Mouse (Mus musculus): ENCODE results near the gene Psmg3.

The Psmg3 gene

DNA sequence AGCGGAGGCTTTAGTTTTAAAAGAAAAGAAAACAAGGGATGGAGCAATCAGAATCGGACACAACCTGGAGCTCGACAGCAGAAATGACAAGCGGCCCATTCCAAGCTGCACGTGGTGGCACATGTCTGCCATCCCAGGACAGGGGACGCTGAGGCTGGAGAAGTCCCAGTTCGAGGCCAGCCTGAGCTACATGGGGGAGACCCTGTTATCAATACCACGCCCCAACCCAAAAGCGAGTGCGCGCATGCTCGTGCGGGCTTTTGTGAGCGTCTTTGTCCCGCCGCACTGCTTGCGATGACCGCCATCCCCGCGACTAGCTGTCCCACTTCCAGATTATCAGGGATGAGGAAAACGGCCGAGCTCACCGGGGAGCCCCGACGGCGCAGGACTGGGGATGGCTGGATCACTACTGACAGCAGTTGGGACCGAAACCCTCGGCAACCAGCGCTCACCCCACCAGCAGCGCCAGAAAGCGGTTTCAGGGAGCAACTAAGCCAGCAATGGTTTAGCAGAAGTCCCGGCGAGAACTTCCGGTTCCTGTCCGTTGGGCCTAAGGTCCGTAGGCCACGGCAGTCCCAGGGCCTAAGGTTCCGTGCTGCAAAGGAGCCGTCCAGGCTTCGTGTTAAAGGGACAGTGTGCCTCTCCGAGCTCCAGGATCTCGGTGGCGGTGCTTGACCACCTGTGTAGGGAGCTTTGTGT lies at the start of gene Psmg3, which contains the start of gene Gm26938:
TSS of gene Psmg3 (minus strand) at position 529 of the 699 bp plus-strand sequence.
TSS of gene Gm26938 (minus strand) at position 51 of the 699 bp plus-strand sequence.
- DNase-seq (ENCODE audit: low read depth, low spot score), result peak; percentile 83

DNA sequence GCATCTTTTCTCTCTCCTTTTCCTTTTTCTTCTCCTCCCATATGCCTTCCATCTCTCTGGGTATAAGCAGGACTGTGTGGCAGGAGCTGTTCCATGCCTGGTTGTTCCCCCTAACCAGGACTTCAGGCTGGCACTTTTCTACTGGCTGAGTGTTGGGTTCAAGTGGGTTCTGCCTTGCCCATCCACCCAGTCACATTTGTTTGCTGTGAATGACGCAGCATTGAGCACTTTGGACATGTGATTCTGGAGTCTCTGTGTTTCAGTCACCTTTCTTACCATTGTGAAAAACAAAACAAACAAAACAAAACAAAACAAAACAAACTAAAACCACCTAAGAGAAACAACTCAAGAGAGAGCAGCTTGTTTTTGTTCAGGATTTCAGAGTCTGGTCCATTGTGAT lies 44.8 kb upstream of the Psmg3 start:
- no peak for DNase-seq (ENCODE audit: low read depth, low spot score)

DNA sequence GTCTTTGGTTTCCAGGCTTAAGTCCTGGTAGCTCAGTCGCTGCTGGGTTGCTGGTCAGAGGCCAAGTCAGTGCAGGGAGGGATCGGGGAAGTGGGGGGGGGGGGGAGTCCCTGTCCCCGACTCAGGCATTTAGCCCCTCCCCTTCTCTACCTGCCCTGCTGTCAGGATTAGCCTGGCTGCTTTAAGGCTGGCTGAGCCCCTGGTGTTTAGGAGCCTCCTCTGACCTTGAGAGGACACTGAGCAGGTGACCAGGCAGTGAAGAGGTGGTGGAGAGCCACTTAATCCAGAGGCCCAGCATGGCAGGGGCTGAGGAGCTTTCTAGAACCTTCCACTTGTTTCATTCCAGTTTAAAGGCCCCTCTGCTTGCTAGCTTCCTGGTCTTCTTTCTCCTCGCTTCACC lies 44.2 kb upstream of the Psmg3 start:
- DNase-seq (ENCODE audit: low read depth, low spot score), result no peak

DNA sequence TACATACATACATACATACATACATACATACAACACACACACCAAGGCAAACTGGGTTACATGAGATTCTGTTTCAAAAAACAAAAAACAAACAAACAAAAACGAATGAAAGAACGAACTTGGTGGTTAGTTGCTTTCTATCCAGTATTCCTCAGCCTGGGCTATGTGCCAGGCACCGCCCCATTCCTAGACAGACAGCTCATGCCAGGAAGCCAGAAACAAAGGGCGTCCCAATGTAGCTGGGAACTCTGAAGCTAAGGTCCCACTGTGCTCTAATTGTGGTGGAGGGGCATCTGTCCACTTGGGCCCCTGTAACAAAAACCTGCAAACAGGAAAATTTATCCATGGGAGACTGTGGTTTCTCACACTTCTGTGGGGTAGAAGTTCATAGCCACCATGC lies 36.1 kb upstream of the Psmg3 start:
- no peak for DNase-seq (ENCODE audit: low read depth, low spot score)

DNA sequence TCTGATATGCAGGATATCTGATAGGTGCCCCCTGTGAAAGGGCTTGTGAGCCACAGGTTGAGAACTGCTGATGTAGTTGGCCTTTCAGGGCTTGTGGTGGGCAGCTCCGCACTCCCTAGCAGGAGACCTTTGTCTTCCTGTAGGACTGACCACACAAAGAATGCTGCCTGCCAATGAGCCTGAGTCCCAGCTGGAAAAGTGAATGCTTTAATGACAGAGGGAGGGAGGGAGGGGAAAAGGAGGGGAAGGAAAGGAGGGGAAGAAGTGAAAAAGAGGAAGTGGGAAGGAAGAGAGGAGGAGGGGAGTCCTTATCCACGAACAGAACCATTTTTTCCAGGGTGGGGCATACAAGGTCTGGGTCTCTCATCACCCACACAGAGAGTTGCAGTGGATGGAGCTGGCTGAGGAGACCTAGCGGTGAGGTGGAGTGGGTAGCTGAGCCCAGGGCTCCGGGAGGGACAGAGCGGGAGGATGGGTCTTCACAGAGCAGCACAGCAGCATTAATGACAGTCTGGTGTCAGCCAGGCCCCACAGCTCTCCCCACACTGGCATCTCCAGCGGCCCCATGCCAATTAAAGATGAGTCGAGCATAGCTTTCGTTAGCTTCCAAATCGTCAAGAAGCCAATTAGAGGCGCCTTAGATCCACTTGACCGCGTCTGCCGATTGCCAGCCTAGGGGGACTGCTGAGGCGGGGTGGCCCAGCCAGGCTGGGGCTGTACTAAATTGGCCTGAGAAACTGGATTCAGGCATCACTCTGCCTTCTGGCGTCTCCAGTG lies 33.8 kb upstream of the Psmg3 start:
- no peak for DNase-seq (ENCODE audit: low read depth, low spot score)

DNA sequence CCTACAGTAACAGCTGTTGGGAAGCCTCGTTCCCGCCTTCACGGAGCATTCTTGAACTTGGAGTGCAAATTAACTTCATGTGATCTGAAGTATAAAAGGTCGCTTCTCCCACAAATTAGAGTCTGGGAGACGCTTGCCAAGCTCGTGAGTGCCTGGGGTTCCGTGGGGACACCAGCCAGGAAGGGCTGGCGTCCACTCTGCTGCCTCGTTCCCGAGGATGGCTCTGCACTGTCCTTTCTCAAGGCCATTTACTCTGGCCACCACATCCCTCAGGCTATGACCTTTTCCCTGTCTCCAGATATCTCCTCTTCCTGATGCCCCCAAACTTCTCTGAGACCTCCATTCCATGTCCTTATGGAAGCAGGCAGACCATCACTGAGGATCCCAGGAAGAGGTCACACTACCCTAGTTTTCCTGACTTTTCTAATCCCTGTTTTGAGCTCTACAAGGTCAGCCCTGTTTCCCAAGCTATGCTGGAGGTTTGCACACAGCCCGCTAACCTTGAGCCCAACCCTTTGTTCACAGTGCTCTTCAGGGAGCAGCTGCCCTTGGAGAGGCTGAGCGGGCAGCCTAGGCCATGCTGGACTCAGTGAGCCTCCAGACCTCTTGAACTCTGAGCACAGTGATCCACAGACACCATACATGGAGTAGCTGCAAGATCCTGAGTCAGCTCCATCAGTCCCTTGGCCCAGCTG lies 23.1 kb upstream of the Psmg3 start:
- DNase-seq (ENCODE audit: low read depth, low spot score), result no peak

DNA sequence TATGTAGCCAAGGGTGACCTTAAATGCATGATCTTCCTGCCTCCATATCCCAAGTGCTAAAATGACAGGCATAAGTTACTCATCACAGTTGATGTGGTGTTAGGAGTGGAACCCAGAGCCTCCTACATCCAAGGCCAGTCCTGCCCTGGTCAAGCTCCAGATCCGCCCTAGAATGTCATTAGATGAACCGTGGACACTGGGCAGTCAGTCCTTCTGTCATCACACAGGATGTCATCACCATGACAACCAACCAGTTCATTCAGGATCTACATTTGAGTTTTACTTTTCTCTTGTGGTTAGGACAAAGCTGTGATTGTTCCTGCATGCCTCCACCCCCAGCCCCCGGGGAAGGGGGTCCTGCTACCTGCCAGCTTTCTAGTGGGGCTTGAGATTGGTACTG lies 12.5 kb upstream of the Psmg3 start:
- DNase-seq (ENCODE audit: low read depth, low spot score), result no peak

DNA sequence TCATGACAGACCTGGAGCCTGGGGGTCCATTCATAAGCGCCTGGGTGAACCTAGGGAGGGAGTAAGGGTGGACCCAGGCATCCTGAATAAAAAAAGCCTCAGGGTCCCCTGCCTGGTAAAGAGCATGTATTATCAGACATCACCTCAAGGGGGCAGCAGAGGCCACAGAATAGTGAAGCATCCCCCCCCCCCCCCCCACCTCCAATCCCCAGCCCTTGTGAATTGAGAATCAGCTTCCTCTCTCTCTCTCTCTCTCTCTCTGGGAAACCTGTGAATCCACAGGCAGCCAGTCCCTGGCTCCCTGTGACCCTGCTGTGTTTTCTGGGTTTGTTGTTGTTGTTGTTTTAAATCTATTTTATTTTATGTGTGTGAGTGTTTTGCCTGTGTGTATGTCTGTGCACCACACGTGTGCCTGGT lies 11.8 kb upstream of the Psmg3 start:
- peak; percentile 56 for DNase-seq (ENCODE audit: low read depth, low spot score)

DNA sequence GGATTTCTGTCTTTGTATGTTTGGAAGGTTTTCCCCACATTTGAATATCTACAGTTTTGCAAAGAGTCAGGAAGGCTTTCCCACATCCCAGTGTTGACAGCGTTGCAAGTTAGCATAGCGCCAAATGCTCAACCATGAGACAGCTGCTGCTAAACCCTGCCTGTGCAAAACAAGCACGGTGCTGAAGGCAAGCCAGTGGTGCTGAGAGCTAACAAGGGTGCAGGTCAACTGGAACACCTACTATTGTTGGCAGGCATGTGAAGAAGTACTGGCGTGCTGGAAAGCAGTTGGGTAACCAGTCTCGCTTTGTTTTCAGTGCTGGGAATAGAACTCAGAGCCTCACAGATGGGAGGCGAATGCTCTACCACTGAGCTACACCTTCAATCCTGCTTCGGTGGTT lies 9.0 kb upstream of the Psmg3 start:
- DNase-seq (ENCODE audit: low read depth, low spot score), result no peak

DNA sequence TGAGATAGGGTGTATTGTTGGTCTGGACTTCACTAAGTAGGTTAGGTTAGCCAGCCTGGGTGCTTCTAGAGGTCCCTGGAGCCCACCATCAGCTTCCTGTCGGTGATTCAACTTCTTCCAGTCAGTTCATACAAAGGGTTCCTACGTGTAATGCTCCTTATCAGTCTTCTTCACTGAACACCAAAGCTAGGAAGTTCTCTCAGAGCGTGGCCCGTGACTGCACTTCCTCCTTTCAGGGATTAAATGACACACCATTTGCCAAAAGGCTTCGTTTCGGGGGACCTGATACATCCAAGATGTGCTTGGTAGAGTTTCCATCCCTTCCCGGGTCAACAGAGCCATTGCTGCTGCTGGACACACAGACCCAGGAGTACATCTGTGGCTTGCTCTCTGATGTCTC lies 5.4 kb upstream of the Psmg3 start:
- DNase-seq (ENCODE audit: low read depth, low spot score), result no peak

DNA sequence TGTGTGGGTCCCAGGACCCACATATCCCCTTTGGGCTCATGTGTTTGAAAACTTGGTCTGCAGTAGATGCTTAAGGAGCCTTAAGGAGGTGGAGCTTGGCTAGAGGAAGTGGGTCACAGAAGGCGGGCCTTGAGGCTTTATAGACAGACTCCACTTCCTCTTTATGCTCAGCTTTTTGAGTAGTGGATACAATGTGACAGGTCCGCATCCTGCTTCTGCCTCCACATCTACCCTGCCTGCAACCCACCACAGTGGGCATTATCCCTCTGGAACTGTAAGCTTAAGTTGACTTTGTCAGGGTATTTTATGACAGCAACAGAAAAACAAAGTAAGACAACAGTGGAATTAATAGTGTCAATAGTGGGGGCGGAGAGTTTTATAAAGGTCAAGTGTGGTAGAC lies 4.0 kb upstream of the Psmg3 start:
- DNase-seq (ENCODE audit: low read depth, low spot score), result no peak

DNA sequence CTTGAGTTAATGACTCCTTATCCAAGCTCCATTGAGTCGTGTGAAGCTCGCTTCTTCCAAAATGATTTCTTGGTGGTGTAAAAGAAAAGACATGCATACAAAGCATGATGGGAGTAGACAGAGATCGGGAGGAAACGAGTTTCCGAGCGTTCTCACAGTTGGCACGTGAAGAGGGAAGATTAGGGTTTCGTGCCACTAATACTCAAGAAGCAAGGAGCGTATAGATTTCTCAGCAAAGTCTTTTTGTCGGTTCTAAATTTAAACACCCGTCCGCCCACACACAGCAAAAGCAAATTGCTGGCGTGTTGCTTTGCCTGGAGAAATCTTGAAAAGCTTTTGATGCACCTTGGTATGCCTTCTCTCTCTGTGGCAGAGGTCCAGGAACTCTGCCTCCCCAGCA lies 2.7 kb upstream of the Psmg3 start:
- DNase-seq (ENCODE audit: low read depth, low spot score), result no peak

DNA sequence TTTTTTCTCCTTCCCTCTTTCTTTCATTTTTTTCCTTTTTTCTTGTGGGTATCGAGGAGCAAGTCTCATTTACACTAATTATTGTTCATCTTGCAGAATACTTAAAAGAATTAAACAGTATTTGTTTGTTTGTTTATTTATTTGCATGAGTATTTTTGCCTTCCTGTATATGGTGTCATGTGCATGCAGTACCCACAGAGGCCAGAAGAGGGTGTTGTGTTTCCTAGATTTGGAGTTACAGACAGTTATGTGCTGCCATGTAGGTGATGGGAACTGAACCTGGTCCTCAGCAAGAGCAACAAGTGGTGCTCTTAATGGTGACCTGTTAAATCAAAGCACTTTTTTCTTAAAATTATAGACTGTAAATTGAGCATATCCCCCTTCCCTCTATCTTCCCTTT lies 908 bp upstream of the Psmg3 start:
- no peak for DNase-seq (ENCODE audit: low read depth, low spot score)

DNA sequence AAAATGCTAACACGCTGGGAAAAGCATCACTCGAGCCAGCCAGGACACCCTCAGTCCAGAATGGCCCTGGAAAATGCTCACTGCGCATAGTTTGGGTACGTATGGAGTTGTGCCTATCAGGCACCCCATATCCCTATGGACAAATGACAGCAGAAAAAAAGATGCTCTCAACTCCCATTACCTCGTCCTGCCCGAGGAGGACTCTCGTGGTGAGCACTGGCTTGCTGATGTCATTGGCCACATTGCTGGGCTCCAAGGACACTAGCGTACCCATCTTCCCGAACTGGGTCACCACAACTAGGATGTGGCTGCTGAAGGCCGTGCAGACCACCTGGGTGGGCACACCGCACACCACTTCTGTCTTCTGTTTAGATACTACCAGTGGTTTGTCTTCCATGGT lies 738 bp downstream of the Psmg3 start:
- DNase-seq (ENCODE audit: low read depth, low spot score), result no peak

DNA sequence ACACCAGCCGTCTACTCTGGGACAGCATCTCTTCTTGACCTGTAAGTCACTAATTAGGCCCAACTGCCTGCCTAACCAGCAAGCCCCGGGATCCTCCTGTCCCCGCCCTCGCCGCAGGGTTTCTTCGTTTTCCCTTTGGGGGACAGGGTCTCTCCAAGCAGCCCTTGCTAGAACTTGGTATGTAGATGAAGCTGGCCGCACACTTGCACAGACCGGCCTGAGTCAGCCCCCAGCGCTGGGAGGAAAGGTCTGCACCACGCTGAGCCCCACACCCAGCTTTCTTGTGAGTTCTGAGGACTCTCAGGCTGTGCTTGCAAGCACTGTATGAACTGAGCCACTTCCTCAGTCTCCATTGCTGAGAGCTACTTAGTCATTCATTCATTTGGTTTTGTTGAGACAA lies 2.2 kb downstream of the Psmg3 start:
- DNase-seq (ENCODE audit: low read depth, low spot score), result no peak

DNA sequence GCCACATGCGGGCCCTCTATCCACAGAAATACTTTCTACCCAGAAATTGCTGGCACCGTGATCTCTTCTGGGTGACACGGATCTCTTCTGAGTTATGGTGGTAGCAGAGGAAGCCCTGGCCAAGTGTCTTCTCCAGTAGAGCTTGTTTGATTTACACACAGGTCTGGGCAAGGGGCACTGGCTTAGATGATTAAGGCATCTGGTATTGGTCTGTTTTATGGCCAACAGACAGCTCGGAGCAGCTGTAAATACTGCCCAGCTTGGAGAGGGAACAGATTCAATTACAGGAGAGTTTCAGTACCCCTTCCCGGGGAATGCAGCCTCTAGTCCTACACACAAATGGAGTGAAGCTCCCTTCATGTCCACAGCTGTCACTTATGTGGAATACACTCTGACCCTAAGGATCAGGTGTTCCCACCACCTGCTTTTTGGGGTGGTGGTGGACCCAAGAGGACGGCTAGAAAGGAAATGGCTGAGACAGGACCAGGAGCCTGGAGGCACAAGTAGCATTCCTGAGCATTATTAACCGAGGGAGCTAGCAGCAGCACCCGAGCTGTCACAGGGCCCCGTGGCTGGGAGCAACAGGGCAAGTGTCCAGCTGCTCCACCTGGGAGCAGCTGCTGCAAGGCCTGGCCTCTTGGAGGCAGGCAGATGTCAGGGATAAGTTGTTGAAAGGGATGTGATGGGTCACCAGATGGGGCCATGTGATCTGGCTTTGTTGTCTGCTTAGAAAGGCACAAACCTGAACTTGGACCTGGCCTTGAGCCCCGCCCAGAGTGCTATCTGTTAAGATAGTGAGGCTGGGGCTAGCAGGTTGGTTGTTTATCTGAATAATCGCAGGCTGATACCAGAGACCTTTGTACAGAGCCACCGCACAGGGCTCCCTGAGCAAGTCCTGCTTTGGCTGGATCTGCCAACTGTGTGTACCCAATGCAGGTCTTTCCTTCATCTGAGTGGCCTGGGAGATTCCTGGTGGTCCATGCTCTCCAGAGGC lies 4.9 kb downstream of the Psmg3 start:
- DNase-seq (ENCODE audit: low read depth, low spot score), result no peak

DNA sequence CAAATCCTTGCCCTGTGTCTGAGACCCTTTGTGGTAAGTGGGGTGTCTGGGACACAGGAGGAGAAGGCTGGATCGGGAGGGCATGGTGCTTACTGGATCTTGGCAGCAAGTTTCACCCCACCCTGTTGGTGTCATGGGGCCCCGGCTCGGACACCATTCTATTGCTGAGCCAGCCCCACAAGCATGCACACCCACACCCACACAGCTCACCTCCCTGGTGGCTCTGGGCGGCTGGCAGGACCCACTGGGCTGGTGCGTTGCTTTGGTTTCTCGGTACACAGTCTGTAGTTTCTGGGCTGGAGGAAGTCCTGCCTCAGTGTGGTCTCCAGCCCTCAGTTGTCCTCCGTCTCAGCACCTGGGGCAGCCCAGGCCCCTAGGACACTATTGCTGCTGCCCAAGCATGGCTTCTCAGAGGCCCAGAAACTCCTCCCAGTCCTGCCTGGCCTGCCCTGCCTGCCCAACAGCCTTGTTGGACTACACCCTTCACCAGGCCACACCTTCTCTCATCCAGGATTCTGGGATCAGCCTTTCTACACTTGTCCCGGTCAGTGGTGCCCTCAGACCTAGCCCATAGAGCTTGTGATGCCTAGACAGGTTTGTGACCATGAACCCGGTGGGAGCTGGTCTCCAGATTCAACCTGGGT lies 7.0 kb downstream of the Psmg3 start, which contains the start of gene Tmem184a:
TSS of gene Tmem184a (minus strand) at position 380 of the 644 bp plus-strand sequence.
- no peak for DNase-seq (ENCODE audit: low read depth, low spot score)

DNA sequence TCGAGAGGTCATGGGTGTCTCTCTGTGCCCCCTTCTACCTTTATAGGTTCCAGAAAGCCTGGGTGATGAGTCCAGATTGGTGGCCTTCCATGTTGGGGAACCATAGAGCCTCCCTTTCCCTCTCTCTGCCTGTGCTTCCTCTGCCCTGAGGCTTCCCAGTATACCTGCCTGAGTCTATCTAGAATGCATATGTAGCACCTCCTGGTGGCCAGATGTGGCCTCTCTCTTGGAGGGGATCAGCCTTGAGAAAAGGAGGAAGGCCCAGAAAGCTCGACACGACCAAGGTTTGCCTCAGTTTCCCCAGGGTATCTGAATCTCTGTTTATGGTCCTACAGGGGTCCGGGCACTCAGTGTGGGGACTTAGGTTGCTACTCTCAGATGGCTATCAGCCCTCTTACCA lies 7.9 kb downstream of the Psmg3 start:
- DNase-seq (ENCODE audit: low read depth, low spot score), result no peak

DNA sequence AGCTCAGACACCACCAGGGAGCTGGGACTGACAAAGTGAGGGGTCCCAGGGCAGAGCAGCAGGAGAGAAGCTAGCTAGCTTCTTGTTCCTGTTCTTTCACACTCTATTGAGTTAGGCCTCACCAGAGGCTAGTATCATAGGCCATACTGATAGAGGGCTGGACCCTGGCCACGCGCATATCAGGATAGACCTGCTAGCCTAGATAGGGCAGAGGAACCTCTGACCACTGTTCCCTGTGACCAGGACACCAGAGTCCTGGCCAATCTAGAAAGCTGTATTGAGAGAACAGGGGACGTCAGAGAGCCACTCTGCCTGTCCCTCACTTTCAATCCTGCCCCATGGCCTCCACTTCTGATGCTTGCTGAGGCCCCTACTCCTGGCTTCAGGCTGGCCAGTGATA lies 8.6 kb downstream of the Psmg3 start:
- DNase-seq (ENCODE audit: low read depth, low spot score), result no peak

DNA sequence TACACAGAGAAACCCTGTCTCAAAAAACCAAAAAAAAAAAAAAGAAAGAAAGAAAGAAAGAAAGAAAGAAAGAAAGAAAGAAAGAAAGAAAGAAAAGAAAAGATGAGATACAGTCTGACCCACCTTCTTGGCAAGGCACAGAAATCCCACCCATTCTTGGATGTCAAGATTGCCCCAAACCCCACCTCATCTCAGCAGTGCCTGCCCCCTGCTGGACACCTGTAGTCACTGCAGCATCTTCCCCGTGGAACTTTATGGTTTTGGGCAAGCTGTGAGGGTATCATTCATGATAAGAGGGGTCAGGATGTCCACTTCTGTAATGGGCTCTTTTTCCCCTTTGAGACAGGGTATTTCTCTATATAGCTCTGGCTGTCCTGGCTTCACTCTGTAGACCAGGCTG lies 9.4 kb downstream of the Psmg3 start:
- DNase-seq (ENCODE audit: low read depth, low spot score), result no peak

DNA sequence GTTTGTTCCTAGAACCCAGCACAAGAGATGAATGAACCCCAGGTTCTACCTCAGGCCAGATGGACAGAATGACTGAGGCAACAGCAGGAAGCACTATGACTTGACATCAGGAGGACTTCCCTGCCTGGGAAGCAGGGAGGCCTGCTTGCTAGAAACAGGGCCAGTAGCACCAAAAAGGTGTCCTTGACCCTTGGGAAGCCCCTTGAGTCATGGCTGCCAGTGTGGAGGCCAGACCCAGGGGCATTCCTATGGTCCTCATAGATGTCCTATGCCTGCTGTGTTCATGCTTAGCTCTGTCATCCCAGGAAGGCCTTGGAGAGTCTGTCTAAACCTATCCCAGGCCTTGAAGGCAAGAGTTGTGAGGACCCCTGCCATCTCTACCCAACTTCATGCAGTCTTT lies 10.2 kb downstream of the Psmg3 start:
- DNase-seq (ENCODE audit: low read depth, low spot score), result no peak
